ENCODE assay signal across 26 mouse cellular contexts in genomic region chr3:27769438-27769837, GRCm38 (mm10).
"Had no signal": no experiment of that assay in that cellular context is flagged by ENCODE, and none has a peak within 500 bp of the region (broad histone marks: within the 10 kb centered on the region; RNA-seq: fewer than 3 reads in every experiment).

No protein-coding gene starts in this region.

- DNase-seq: gastrocnemius, adult 2 months; gastrocnemius, postnatal 10 days; gastrocnemius, postnatal 25 days; heart, adult 2 months; heart, postnatal 4 days; kidney, adult 11 months; kidney, adult 2 months; kidney, adult 9 months; kidney, postnatal 14 days; kidney, postnatal 36 days; layer of hippocampus, adult 9-11 months; layer of hippocampus, postnatal 36 days had no signal

- H3K4me1 ChIP-seq: kidney, embryonic 15.5 days had no signal

- H3K9me3 ChIP-seq: heart, embryonic 13.5 days; heart, embryonic 15.5 days; hindbrain, embryonic 10.5 days; hindbrain, embryonic 12.5 days; kidney, embryonic 15.5 days; limb, embryonic 13.5 days; limb, embryonic 15.5 days had no signal

- H3K9ac ChIP-seq: heart, embryonic 13.5 days; heart, embryonic 15.5 days; hindbrain, embryonic 12.5 days; hindbrain, embryonic 14.5 days; kidney, embryonic 15.5 days; limb, embryonic 13.5 days; limb, embryonic 15.5 days; liver, embryonic 14.5 days had no signal

- H3K36me3 ChIP-seq: heart, embryonic 13.5 days; heart, embryonic 15.5 days; hindbrain, embryonic 10.5 days; hindbrain, embryonic 12.5 days; kidney, embryonic 15.5 days; limb, embryonic 13.5 days; limb, embryonic 15.5 days had no signal

- ATAC-seq: forebrain, embryonic 16.5 days; hindbrain, embryonic 16.5 days; inflammation-experienced regulatory T-cells, adult 6 months had no signal

- H3K27ac ChIP-seq: gastrocnemius, adult 2 months; heart, adult 2 months; heart, embryonic 13.5 days; heart, embryonic 15.5 days; hindbrain, embryonic 10.5 days; hindbrain, embryonic 12.5 days; hindbrain, embryonic 14.5 days; kidney, embryonic 15.5 days; kidney, postnatal 0 days; limb, embryonic 13.5 days; limb, embryonic 15.5 days; liver, embryonic 14.5 days had no signal

- H3K4me2 ChIP-seq: heart, embryonic 11.5 days; heart, embryonic 13.5 days; heart, embryonic 15.5 days; hindbrain, embryonic 12.5 days; hindbrain, embryonic 14.5 days; kidney, embryonic 15.5 days; limb, embryonic 13.5 days; limb, embryonic 15.5 days had no signal

- H3K27me3 ChIP-seq: heart, embryonic 13.5 days; heart, embryonic 15.5 days; hindbrain, embryonic 12.5 days; kidney, embryonic 15.5 days; limb, embryonic 13.5 days; limb, embryonic 15.5 days had no signal

- H3K4me3 ChIP-seq: gastrocnemius, adult 2 months; heart, adult 2 months; heart, embryonic 13.5 days; heart, embryonic 15.5 days; hindbrain, embryonic 10.5 days; hindbrain, embryonic 12.5 days; kidney, embryonic 15.5 days; limb, embryonic 13.5 days; limb, embryonic 15.5 days had no signal
